Mouse (Mus musculus): ENCODE measurements at regions not wholly inside any gene's neighbourhood (a gene's known extent, or its start where the extent isn't known, plus 50 kb on each side); places are given as distances from the start of the nearest gene placed in this dataset.

- TF ChIP-seq CTCF (conservative IDR thresholded peaks at IDR 0.05; ENCODE audit: insufficient read depth, insufficient read length, low read depth, low read length) (no peak), POLR2A (IDR thresholded peaks at IDR 0.05; ENCODE audit: low read depth, low read length) (no peak)
Observed at GRCm38 (mm10) chr19:35247531-35247930, 325.4 kb downstream of the Kif20b start.

Measured in kidney, adult 2 months (tissue).